Mouse (Mus musculus): ENCODE results near the gene Tmem160. TPM values are rescaled to one million over a fixed set of nuclear protein-coding genes. Genes with fewer than 3 reads are reported as not detected.

Tmem160 gene
- polyA plus RNA-seq (2012; rRNA removed) = 112 and 125 TPM in 2 replicates

GRCm38 (mm10) chr7:16452587-16453073 is at the start of gene Tmem160:
Gene Tmem160, plus strand, starts transcription at chr7:16452779.
- Histone ChIP-seq H3K4me3 (ENCODE audit: insufficient read depth, low read depth, low read length) (peak within 1 kb of the TSS; percentile 57), H3K4me1 (ENCODE audit: control insufficient read depth, insufficient read depth, low read length) (no peaks in the 10 kb centered on the region), H3K27me3 (replicated peaks; ENCODE audit: control insufficient read depth, insufficient read depth, low read length) (no peaks in the 10 kb centered on the region), H3K36me3 (ENCODE audit: control insufficient read depth, insufficient read depth, low read length) (no peaks in the 10 kb centered on the region), H3K27ac (ENCODE audit: insufficient read depth, low read depth, low read length) (no peak within 1 kb of the TSS)
- TF ChIP-seq POLR2A (IDR thresholded peaks at IDR 0.05; ENCODE audit: low read depth, low read length) (no peak), CTCF (conservative IDR thresholded peaks at IDR 0.05; ENCODE audit: insufficient read depth, insufficient read length, low read depth, low read length) (no peak)
- peak; percentile 98 for DNase-seq
- 1% methylated on average over 30 of the region's 30 CpGs for WGBS

DNA sequence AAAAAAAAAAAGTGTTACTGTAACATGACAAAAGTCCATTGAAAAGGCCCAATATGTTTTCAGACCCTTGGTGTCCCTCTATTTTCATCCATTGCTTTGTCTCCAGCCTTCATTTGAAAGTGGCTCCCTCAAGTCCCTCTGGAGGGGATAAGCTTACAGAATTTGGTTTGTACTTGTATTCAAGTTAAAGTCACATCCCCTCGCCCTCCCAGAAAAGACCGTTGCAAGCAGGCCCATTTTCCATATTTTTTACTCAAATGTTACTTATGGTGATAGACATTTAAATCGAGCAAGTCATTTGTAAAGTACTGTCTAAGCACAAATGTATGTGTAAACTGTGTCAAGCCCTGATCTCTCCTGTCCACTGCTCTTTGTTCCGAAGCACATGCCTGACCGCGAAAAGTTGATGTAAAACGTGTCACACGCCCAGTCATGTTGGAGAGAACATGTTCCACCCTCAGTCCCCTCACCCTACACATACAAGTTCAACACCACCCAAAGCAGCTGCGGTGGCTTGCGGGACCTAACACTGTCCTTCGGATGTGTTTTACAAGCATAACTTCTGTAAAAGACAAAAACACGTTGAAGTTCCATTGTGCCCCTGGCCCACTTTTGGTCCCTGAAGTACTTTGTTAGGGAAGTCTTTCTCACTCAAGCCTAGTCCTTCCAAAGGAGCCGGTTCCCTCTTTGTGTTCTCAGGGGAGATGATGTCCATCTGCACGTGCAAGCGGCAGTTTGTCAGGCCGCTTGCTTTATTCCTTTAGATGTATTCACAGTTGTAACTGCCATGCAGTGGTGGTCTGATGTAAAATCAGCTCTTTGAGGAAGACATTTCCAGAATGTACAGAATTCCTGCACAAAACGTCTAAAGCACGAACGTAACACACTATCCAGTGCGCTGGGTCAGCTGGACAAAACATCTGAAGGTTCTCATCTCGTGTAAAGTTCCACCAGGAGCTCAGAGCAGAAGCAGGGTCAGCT is 49.3 kb upstream of the Tmem160 start:
- peak overlapping the region; percentile 27; the same call in 1 of the 2 replicates for H3K4me3 ChIP-seq (ENCODE audit: insufficient read depth, low read depth, low read length)
- H3K27me3 ChIP-seq (replicated peaks; ENCODE audit: control insufficient read depth, insufficient read depth, low read length) = no peaks in the 10 kb centered on the region
- peak; percentile 36 for DNase-seq
- no peaks in the 10 kb centered on the region for H3K36me3 ChIP-seq (ENCODE audit: control insufficient read depth, insufficient read depth, low read length)
- TF ChIP-seq CTCF (conservative IDR thresholded peaks at IDR 0.05; ENCODE audit: insufficient read depth, insufficient read length, low read depth, low read length) (no peak), POLR2A (IDR thresholded peaks at IDR 0.05; ENCODE audit: low read depth, low read length) (no peak)
- peaks cover 34% of the 10 kb centered on the region for H3K4me1 ChIP-seq (ENCODE audit: control insufficient read depth, insufficient read depth, low read length)
- WGBS = 49% methylated on average over 21 of the region's 21 CpGs
- peak overlapping the region; percentile 71 for H3K27ac ChIP-seq (ENCODE audit: insufficient read depth, low read depth, low read length)

- TF ChIP-seq POLR2A (IDR thresholded peaks at IDR 0.05; ENCODE audit: low read depth, low read length) (no peak), CTCF (conservative IDR thresholded peaks at IDR 0.05; ENCODE audit: insufficient read depth, insufficient read length, low read depth, low read length) (no peak)
- DNase-seq = no peak
- Histone ChIP-seq H3K27ac (ENCODE audit: insufficient read depth, low read depth, low read length) (peak overlapping the region; percentile 77), H3K4me1 (ENCODE audit: control insufficient read depth, insufficient read depth, low read length) (peaks cover 28% of the 10 kb centered on the region), H3K4me3 (ENCODE audit: insufficient read depth, low read depth, low read length) (peak overlapping the region; percentile 1; the same call in 1 of the 2 replicates), H3K27me3 (replicated peaks; ENCODE audit: control insufficient read depth, insufficient read depth, low read length) (no peaks in the 10 kb centered on the region), H3K36me3 (ENCODE audit: control insufficient read depth, insufficient read depth, low read length) (no peaks in the 10 kb centered on the region)
- WGBS = 67% methylated on average over 3 of the region's 3 CpGs
Measured at GRCm38 (mm10) chr7:16404315-16405072, 48.1 kb upstream of the Tmem160 start.

- DNase-seq = peak; percentile 83
- Histone ChIP-seq H3K27me3 (replicated peaks; ENCODE audit: control insufficient read depth, insufficient read depth, low read length) (no peaks in the 10 kb centered on the region), H3K27ac (ENCODE audit: insufficient read depth, low read depth, low read length) (peak overlapping the region; percentile 77), H3K4me1 (ENCODE audit: control insufficient read depth, insufficient read depth, low read length) (peaks cover 28% of the 10 kb centered on the region), H3K36me3 (ENCODE audit: control insufficient read depth, insufficient read depth, low read length) (no peaks in the 10 kb centered on the region), H3K4me3 (ENCODE audit: insufficient read depth, low read depth, low read length) (peak overlapping the region; percentile 1; the same call in 1 of the 2 replicates)
- 40% methylated on average over 2 of the region's 2 CpGs for WGBS
- TF ChIP-seq POLR2A (IDR thresholded peaks at IDR 0.05; ENCODE audit: low read depth, low read length) = peak; percentile 66
- no peak for TF ChIP-seq CTCF (conservative IDR thresholded peaks at IDR 0.05; ENCODE audit: insufficient read depth, insufficient read length, low read depth, low read length)
Measured at GRCm38 (mm10) chr7:16405073-16405455, 47.5 kb upstream of the Tmem160 start.

- DNase-seq = peak; percentile 78
Measured at GRCm38 (mm10) chr7:16405516-16406351, 46.8 kb upstream of the Tmem160 start.

GRCm38 (mm10) chr7:16406978-16407377 is 45.6 kb upstream of the Tmem160 start:
- WGBS = 91% methylated on average over 3 of the region's 3 CpGs
- Histone ChIP-seq H3K27ac (ENCODE audit: insufficient read depth, low read depth, low read length) (no peak overlapping the region), H3K4me1 (ENCODE audit: control insufficient read depth, insufficient read depth, low read length) (peaks cover 35% of the 10 kb centered on the region), H3K36me3 (ENCODE audit: control insufficient read depth, insufficient read depth, low read length) (no peaks in the 10 kb centered on the region), H3K4me3 (ENCODE audit: insufficient read depth, low read depth, low read length) (no peak overlapping the region), H3K27me3 (replicated peaks; ENCODE audit: control insufficient read depth, insufficient read depth, low read length) (no peaks in the 10 kb centered on the region)
- no peak for DNase-seq
- TF ChIP-seq POLR2A (IDR thresholded peaks at IDR 0.05; ENCODE audit: low read depth, low read length) (no peak), CTCF (conservative IDR thresholded peaks at IDR 0.05; ENCODE audit: insufficient read depth, insufficient read length, low read depth, low read length) (no peak)

More at GRCm38 (mm10) chr7:16405516-16406351, 46.8 kb upstream of the Tmem160 start:
- WGBS = 32% methylated on average over 11 of the region's 11 CpGs
- peak overlapping the region; percentile 77 for H3K27ac ChIP-seq (ENCODE audit: insufficient read depth, low read depth, low read length)
- peaks cover 28% of the 10 kb centered on the region for H3K4me1 ChIP-seq (ENCODE audit: control insufficient read depth, insufficient read depth, low read length)
- H3K36me3 ChIP-seq (ENCODE audit: control insufficient read depth, insufficient read depth, low read length) = no peaks in the 10 kb centered on the region
- no peak overlapping the region for H3K4me3 ChIP-seq (ENCODE audit: insufficient read depth, low read depth, low read length)
- H3K27me3 ChIP-seq (replicated peaks; ENCODE audit: control insufficient read depth, insufficient read depth, low read length) = no peaks in the 10 kb centered on the region
- TF ChIP-seq CTCF (conservative IDR thresholded peaks at IDR 0.05; ENCODE audit: insufficient read depth, insufficient read length, low read depth, low read length) (no peak), POLR2A (IDR thresholded peaks at IDR 0.05; ENCODE audit: low read depth, low read length) (no peak)
